10 mouse cellular contexts compared by ENCODE assay signal in the genomic region with DNA sequence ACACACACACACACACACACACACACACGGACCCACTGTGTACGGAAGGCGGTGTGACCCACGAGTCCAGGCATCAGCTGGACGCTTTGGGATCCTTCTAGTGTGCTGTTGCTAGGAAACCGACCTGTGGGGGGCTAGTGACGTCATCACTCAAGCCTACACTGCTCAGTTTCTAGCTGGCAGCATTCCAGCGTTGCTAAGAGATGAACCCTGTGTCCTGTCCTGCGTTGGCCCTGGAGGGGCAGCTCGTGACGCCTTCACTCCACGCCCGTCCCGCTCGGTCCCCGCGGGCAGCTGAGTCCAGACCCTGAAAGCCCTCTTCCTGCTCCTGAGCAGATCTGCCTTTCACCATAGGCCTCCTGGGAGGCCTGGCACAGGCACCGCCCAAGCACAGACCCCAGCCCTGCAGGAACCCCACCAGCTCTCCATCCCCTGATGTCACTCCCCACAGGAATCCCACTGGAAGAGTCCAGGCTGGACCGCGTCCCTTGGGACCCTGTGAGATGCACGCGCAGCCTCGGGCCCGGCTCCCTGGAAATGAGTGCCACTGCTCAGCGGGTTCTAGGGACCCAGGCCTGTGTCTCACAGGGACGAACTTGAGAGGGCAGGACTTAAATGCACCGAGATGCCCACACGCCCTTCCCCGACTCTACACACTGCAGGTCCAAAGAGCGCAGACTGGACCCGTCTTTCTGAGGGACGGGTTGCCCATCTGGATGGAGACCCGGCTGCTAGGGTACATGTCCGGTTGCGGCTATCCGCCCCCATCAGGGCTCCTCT. TPM values are rescaled to one million over a fixed set of nuclear protein-coding genes. Genes with fewer than 3 reads are reported as not detected.
DNase-seq lines count a peak whose midpoint lies in the region; ATAC-seq and TF ChIP-seq lines count a peak whose summit lies in the region.
"Had no signal": no experiment of that assay in that cellular context is flagged by ENCODE, and none has a peak within 500 bp of the region (broad histone marks: within the 10 kb centered on the region; RNA-seq: fewer than 3 reads in every experiment).

No protein-coding gene starts in this region.

- no peak for TF ChIP-seq CTCF in liver, embryonic 14.5 days (IDR thresholded peaks at IDR 0.05; ENCODE audit: low read depth)

- ATAC-seq in liver, embryonic 14.5 days (ENCODE audit: insufficient read depth): 0 out of 2 replicates have a peak, but pooled peaks have one; percentile 33
- ATAC-seq in inflammation-experienced regulatory T-cells, adult 6 months: no peak

- no peaks in the 10 kb centered on the region for H3K36me3 ChIP-seq in liver, embryonic 14.5 days (replicated peaks; ENCODE audit: control insufficient read depth, insufficient read depth, low read depth)

- H3K9me3 ChIP-seq in liver, embryonic 14.5 days (ENCODE audit: control insufficient read depth, low read length): peaks cover 12% of the 10 kb centered on the region

- TF ChIP-seq EP300 in liver, embryonic 14.5 days (IDR thresholded peaks at IDR 0.05; ENCODE audit: low read depth): no peak

- no peak overlapping the region for H3K27ac ChIP-seq in liver, embryonic 14.5 days

- no peak overlapping the region for H3K4me3 ChIP-seq in liver, embryonic 14.5 days (ENCODE audit: insufficient read depth in 1 of 2, low read depth in 2 of 2, low read length in 2 of 2)

- DNase-seq in heart, adult 11 months: peak; percentile 92
- no peak for DNase-seq in heart, adult 8-10 months (ENCODE audit: low spot score)
- peak; percentile 73 for DNase-seq in cerebellum, adult 9-11 months
- peak; percentile 81 to 87 for DNase-seq in frontal cortex, postnatal 10 days (ENCODE audit: low spot score in 2 of 2)
- peak; percentile 75 for DNase-seq in layer of hippocampus, adult 11-12 months (ENCODE audit: low spot score)
- DNase-seq in liver, embryonic 14.5 days (ENCODE audit: low read depth in 3 of 3, low spot score in 3 of 3): no peak
- DNase-seq in right cerebral cortex, adult 2 months (ENCODE audit: low spot score in 2 of 2): peak; percentile 82 to 88

- H3K4me2 ChIP-seq in liver, embryonic 14.5 days (ENCODE audit: low read depth): no peak overlapping the region

- H3K9ac ChIP-seq in liver, embryonic 14.5 days (replicated peaks): no peak overlapping the region

- no peaks in the 10 kb centered on the region for H3K4me1 ChIP-seq in liver, embryonic 14.5 days (replicated peaks; ENCODE audit: control insufficient read depth in 2 of 2, insufficient read depth in 2 of 2, low read length in 1 of 2)

- H3K27me3 ChIP-seq in liver, embryonic 14.5 days (ENCODE audit: control insufficient read depth, insufficient read depth, low read length): peaks cover 4% of the 10 kb centered on the region; the same call in 1 of the 2 replicates

- WGBS in liver, embryonic 14.5 days (ENCODE audit: insufficient replicate concordance): 25% methylated on average over 36 of the region's 36 CpGs

RNA-seq across cellular contexts. Expression of a gene that starts 1.0 kb away (rescaled TPM):
- total RNA-seq in heart, adult 8-10 months (2022): not detected
- polyA plus RNA-seq in liver, embryonic 14.5 days (2012; rRNA removed): not detected in 2 replicates
- not detected in 2 replicates for polyA plus RNA-seq in liver, embryonic 14.5 days (2014; fragmentation: Nextera tagmentation; extraction: Ambion mirVana)
- not detected for polyA plus RNA-seq in inflammation-experienced regulatory T-cells, adult 6 months (2017; shearing (Covaris generic))
- total RNA-seq: gastrocnemius, postnatal 36 days had no signal

RNA-seq across cellular contexts. Expression of a gene that starts 20.2 kb away (rescaled TPM):
- 10 to 100 TPM; 20.1 to 26.1 (median 21.2) TPM for total RNA-seq in heart, adult 8-10 months (2022)
- polyA plus RNA-seq in liver, embryonic 14.5 days (2012; rRNA removed): 6.8 and 8.9 TPM in 2 replicates
- polyA plus RNA-seq in liver, embryonic 14.5 days (2014; fragmentation: Nextera tagmentation; extraction: Ambion mirVana): 4.3 and 4.5 TPM in 2 replicates
- 10 to 100 TPM in 2 of 3 experiments, 1 to 10 TPM in 1; 8.7 to 18.9 (median 18.0) TPM for polyA plus RNA-seq in inflammation-experienced regulatory T-cells, adult 6 months (2017; shearing (Covaris generic))

RNA-seq across cellular contexts. Expression of a gene that starts 52.6 kb away (rescaled TPM):
- total RNA-seq in heart, adult 8-10 months (2022): not detected
- polyA plus RNA-seq in liver, embryonic 14.5 days (2012; rRNA removed): not detected in 2 replicates
- 0.17 TPM in 1 of 2 replicates, not detected in the other for polyA plus RNA-seq in liver, embryonic 14.5 days (2014; fragmentation: Nextera tagmentation; extraction: Ambion mirVana)
- not detected for polyA plus RNA-seq in inflammation-experienced regulatory T-cells, adult 6 months (2017; shearing (Covaris generic))
- total RNA-seq: gastrocnemius, postnatal 36 days had no signal
- polyA plus RNA-seq: C2C12 had no signal

Comparison
In these comparisons a context has a peak if more than half of its experiments do, and no peak if none do; other contexts are left out.
1. DNase-seq: peak in heart, adult 11 months (single experiment), cerebellum, adult 9-11 months (single experiment), frontal cortex, postnatal 10 days (2 of 2), layer of hippocampus, adult 11-12 months (single experiment) and right cerebral cortex, adult 2 months (2 of 2); none in heart, adult 8-10 months (single experiment) and liver, embryonic 14.5 days (0 of 3).